Mouse (Mus musculus) C2C12 (cell line): Measurements from ENCODE around the gene Nox4. TPM values are rescaled to one million over a fixed set of nuclear protein-coding genes. Genes with fewer than 3 reads are reported as not detected.
A peak's percentile ranks its signal among the peaks of the same experiment; 100 is the strongest.

Experiments
- H3K27me3 ChIP-seq: one replicate; pipeline ENCODE4 v1.6.1; 2011; ENCODE audit not compliant: control insufficient read depth, insufficient read depth, insufficient read length
- H3K36me3 ChIP-seq: one replicate; pipeline ENCODE4 v1.6.1; 2011; ENCODE audit not compliant: control insufficient read depth, insufficient read depth
- H3K4me3 ChIP-seq: one replicate; pipeline ENCODE4 v1.5.1; 2011; ENCODE audit warnings: mild to moderate bottlenecking, control low read depth; ENCODE audit not compliant: poor library complexity, insufficient read depth, severe bottlenecking
- H3K79me2 ChIP-seq: one replicate; pipeline ENCODE4 v1.6.1; 2011; ENCODE audit not compliant: control insufficient read depth, insufficient read depth
- H3K79me3 ChIP-seq: one replicate; pipeline ENCODE4 v1.6.1; 2011; ENCODE audit warnings: low read depth, control low read depth
- H3ac ChIP-seq: one replicate; pipeline ENCODE3; 2011; ENCODE audit warnings: low read depth; ENCODE audit not compliant: control insufficient read depth, insufficient read length
- CEBPB ChIP-seq: IDR thresholded peaks from one replicate; pipeline ENCODE4 v1.6.1; 2011; ENCODE audit warnings: low read depth, mild to moderate bottlenecking, control low read depth, moderate library complexity
- CTCF ChIP-seq: IDR thresholded peaks from one replicate; pipeline ENCODE4 v1.5.1; 2011; ENCODE audit not compliant: control insufficient read depth, insufficient read depth, insufficient read length
- FOSL1 ChIP-seq: IDR thresholded peaks from one replicate; pipeline ENCODE4 v1.8.0; 2011; ENCODE audit warnings: mild to moderate bottlenecking, low read length; ENCODE audit not compliant: poor library complexity, insufficient read depth, severe bottlenecking
- MAX ChIP-seq: IDR thresholded peaks from one replicate; pipeline ENCODE4 v1.6.1; 2011; ENCODE audit warnings: mild to moderate bottlenecking, control low read depth
- MYOD1 ChIP-seq: IDR thresholded peaks from one replicate; pipeline ENCODE4 v1.6.1; 2011; ENCODE audit warnings: low read depth; ENCODE audit not compliant: control insufficient read depth, insufficient read length
- MYOG ChIP-seq: IDR thresholded peaks from one replicate; pipeline ENCODE4 v1.6.1; 2011; ENCODE audit not compliant: control insufficient read depth, insufficient read length; ENCODE audit errors: extremely low read depth
- USF1 ChIP-seq: IDR thresholded peaks from one replicate; pipeline ENCODE4 v1.6.1; 2011; ENCODE audit warnings: low read depth, mild to moderate bottlenecking, control low read depth, moderate library complexity
- polyA plus RNA-seq: library from polyadenylated mRNA; unstranded; fragments of >200 nt; fragmentation: generic; extraction: Trizol; gene quantifications from one replicate; pipeline ENCODE4 v1.2.1, GENCODE M21; 2012; ENCODE audit warnings: missing spikeins

Gene Nox4
- polyA plus RNA-seq, 1 experiment = 0.99 TPM

GRCm38 (mm10) chr7:87252071-87252470, 6.2 kb downstream of the Nox4 start:
- no peaks in the 10 kb centered on the region for H3K36me3 ChIP-seq
- H3K79me2 ChIP-seq = no peaks in the 10 kb centered on the region
- H3K27me3 ChIP-seq = no peaks in the 10 kb centered on the region
- H3K4me3 ChIP-seq = no peak overlapping the region
- no peak for TF ChIP-seq MYOG
- H3K79me3 ChIP-seq = no peaks in the 10 kb centered on the region
- no peak overlapping the region for H3ac ChIP-seq

DNA sequence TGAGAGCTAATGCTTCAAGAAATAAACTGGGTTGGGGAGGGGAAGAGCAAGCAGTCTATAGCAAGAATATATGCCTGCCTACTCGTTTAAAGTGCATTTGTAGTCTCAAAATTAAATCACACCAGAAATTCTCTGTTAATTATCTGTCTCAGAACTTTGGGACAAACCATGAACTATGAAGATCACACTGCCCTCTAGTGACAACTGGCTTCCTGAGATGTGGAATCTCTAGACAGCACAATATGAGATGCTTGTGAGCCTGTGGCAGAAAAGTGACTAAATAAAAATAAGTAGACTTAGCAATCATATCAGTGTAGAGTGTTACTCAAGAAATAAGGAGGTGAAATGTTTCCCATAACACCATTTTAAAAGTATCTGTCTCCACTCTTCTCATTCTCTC, 31.3 kb downstream of the Nox4 start:
- Histone ChIP-seq H3K4me3 (no peak overlapping the region), H3K79me2 (no peaks in the 10 kb centered on the region), H3K36me3 (no peaks in the 10 kb centered on the region), H3K27me3 (no peaks in the 10 kb centered on the region), H3K79me3 (no peaks in the 10 kb centered on the region), H3ac (no peak overlapping the region)
- peak; percentile 15 for TF ChIP-seq CTCF
- TF ChIP-seq MYOG = no peak
- TF ChIP-seq FOSL1 = no peak
- no peak for TF ChIP-seq MYOD1
- TF ChIP-seq USF1 = no peak
- no peak for TF ChIP-seq MAX
- no peak for TF ChIP-seq CEBPB

DNA sequence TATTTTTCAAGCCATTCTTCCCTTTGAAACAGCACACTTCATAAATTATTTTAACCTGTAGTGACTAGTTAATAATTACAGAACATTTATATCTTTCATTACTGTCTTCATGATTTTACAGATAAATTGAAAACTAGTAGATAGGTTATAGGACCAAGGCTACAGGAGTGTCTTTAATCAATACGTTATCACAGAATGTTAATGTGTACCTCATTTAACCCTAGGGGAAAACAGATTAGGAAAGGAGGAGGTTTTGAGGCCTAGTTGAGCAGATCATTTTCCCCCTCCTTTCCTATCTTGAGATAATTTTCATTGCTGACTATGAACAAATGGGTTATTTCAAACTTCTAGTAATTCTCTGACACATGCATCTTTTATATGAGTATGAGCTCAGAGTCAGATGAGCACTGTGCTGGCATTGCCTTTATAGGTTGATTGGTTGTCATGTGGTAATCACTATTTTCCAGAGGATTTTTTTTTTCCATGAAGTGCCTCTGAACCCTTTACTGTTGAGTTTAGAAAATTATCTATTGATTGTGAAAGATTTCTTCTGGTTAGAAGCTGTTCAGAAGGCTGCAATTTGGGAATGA, 57.9 kb downstream of the Nox4 start:
- H3K4me3 ChIP-seq = no peak overlapping the region
- no peaks in the 10 kb centered on the region for H3K36me3 ChIP-seq
- H3K79me3 ChIP-seq = no peaks in the 10 kb centered on the region
- TF ChIP-seq MYOD1 (no peak), CTCF (no peak), FOSL1 (no peak), MAX (no peak), MYOG (no peak), USF1 (no peak), CEBPB (no peak)
- H3K27me3 ChIP-seq = no peaks in the 10 kb centered on the region
- H3K79me2 ChIP-seq = no peaks in the 10 kb centered on the region
- no peak overlapping the region for H3ac ChIP-seq

- Histone ChIP-seq H3K79me2 (no peaks in the 10 kb centered on the region), H3K79me3 (no peaks in the 10 kb centered on the region)
- TF ChIP-seq CEBPB (no peak), MAX (no peak), MYOD1 (no peak), MYOG (no peak), CTCF (no peak), USF1 (no peak), FOSL1 (no peak)
These were observed 75.7 kb downstream of the Nox4 start for GRCm38 (mm10) chr7:87321571-87321970.

GRCm38 (mm10) chr7:87322085-87322484, 76.2 kb downstream of the Nox4 start:
- TF ChIP-seq CTCF (no peak), FOSL1 (no peak), CEBPB (no peak), MYOG (no peak), USF1 (no peak), MAX (no peak), MYOD1 (no peak)

More at GRCm38 (mm10) chr7:87321571-87321970, 75.7 kb downstream of the Nox4 start:
- no peaks in the 10 kb centered on the region for H3K27me3 ChIP-seq
- no peaks in the 10 kb centered on the region for H3K36me3 ChIP-seq
- H3K4me3 ChIP-seq = no peak overlapping the region
- no peak overlapping the region for H3ac ChIP-seq

GRCm38 (mm10) chr7:87330782-87331558, 85.1 kb downstream of the Nox4 start:
- Histone ChIP-seq H3K36me3 (no peaks in the 10 kb centered on the region), H3K79me3 (no peaks in the 10 kb centered on the region), H3K4me3 (no peak overlapping the region), H3K27me3 (no peaks in the 10 kb centered on the region), H3K79me2 (no peaks in the 10 kb centered on the region), H3ac (no peak overlapping the region)
- TF ChIP-seq MYOD1 (no peak), FOSL1 (no peak), CEBPB (peak; percentile 55)

More at GRCm38 (mm10) chr7:87322085-87322484, 76.2 kb downstream of the Nox4 start:
- no peaks in the 10 kb centered on the region for H3K79me2 ChIP-seq
- H3K36me3 ChIP-seq = no peaks in the 10 kb centered on the region
- H3K27me3 ChIP-seq = no peaks in the 10 kb centered on the region
- no peak overlapping the region for H3ac ChIP-seq
- H3K4me3 ChIP-seq = no peak overlapping the region
- H3K79me3 ChIP-seq = no peaks in the 10 kb centered on the region
